Mouse (Mus musculus) megakaryocyte, embryonic 14.5 days (primary cell): ENCODE measurements at regions not wholly inside any gene's neighbourhood (a gene's known extent, or its start where the extent isn't known, plus 50 kb on each side); places are given as distances from the start of the nearest gene placed in this dataset.

Experiments
- FLI1 ChIP-seq: IDR thresholded peaks from 2 replicates; pipeline ENCODE4 v1.6.1; 2012; ENCODE audit warnings: low read length, inconsistent platforms, mixed read lengths
- GATA1 ChIP-seq: IDR thresholded peaks from 3 replicates; pipeline ENCODE4 v1.6.1; 2012; ENCODE audit warnings: mixed read lengths, low read length, inconsistent platforms, borderline replicate concordance

GRCm38 (mm10) chr11:95210185-95211030 is 50.9 kb upstream of the Tac4 start:
- TF ChIP-seq GATA1 (no peak), FLI1 (no peak)
